Mouse (Mus musculus): Measurements from ENCODE around the gene Fam171a2. TPM values are rescaled to one million over a fixed set of nuclear protein-coding genes. Genes with fewer than 3 reads are reported as not detected.
A peak's percentile ranks its signal among the peaks of the same experiment; 100 is the strongest.

Gene Fam171a2
- polyA plus RNA-seq, 1 experiment from 2014 or later = 20.5 TPM

DNA sequence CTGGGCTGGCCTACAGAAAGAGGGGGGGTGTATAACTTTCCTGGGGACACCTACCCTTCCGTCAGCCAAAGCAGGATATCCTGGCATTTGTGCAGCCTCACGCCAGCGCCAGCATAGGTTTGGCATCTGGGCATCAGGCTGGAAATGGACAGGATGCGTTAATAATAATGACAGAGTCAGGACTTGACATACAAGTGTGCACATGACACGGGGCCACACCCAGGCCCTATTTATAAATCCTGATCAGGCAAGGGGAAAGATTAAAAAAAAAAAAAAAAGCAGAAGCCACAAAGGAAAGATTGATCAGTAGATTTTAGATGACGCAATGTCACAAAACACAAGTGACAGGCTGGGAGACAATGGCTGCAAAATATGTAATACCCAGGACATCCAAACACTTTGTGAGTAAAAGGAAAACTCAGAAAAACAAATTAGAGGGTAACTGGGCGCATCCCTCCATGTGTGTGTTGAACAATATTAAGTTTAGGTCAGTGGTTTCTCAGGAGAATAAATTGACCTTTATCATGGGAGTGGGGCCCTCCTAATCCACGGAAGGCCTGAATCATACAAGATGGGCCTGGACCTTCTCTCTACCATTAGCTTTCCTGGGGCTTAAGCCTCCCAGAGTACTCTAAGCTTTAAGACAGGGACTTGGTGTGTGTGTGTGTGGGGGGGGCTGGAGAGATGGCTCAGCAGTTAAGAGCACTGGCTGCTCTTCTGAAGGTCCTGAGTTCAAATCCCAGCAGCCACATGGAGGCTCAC, 21.7 kb downstream of the Fam171a2 start:
- no peak overlapping the region for H3K4me2 ChIP-seq (ENCODE audit: low read length)
- peaks cover 7% of the 10 kb centered on the region for H3K4me1 ChIP-seq (ENCODE audit: control insufficient read depth, insufficient read depth, low read length)
- H3K9me3 ChIP-seq (replicated peaks; ENCODE audit: control insufficient read depth, low read length, poor library complexity, severe bottlenecking) = no peaks in the 10 kb centered on the region
- ATAC-seq = no peak
- H3K9ac ChIP-seq (ENCODE audit: low read depth, low read length) = no peak overlapping the region
- 88% methylated on average over 8 of the region's 8 CpGs for WGBS
- no peaks in the 10 kb centered on the region for H3K36me3 ChIP-seq (ENCODE audit: control insufficient read depth, insufficient read depth, low read length)
- H3K27me3 ChIP-seq (ENCODE audit: control insufficient read depth, insufficient read depth, low read depth, low read length) = no peaks in the 10 kb centered on the region
- H3K27ac ChIP-seq (ENCODE audit: low read length) = no peak overlapping the region
- no peak overlapping the region for H3K4me3 ChIP-seq (ENCODE audit: low read depth, low read length)

- 78% methylated on average over 6 of the region's 6 CpGs for WGBS
- no peak for ATAC-seq
These were observed 22.8 kb downstream of the Fam171a2 start for GRCm38 (mm10) chr11:102424666-102425065.

GRCm38 (mm10) chr11:102421559-102421958, 25.9 kb downstream of the Fam171a2 start:
- H3K27me3 ChIP-seq (ENCODE audit: control insufficient read depth, insufficient read depth, low read depth, low read length) = no peaks in the 10 kb centered on the region
- 61% methylated on average over 8 of the region's 8 CpGs for WGBS
- H3K4me2 ChIP-seq (ENCODE audit: low read length) = no peak overlapping the region
- H3K4me1 ChIP-seq (ENCODE audit: control insufficient read depth, insufficient read depth, low read length) = no peaks in the 10 kb centered on the region
- no peak overlapping the region for H3K27ac ChIP-seq (ENCODE audit: low read length)
- H3K4me3 ChIP-seq (ENCODE audit: low read depth, low read length) = no peak overlapping the region
- no peak for ATAC-seq
- H3K36me3 ChIP-seq (ENCODE audit: control insufficient read depth, insufficient read depth, low read length) = no peaks in the 10 kb centered on the region
- no peak overlapping the region for H3K9ac ChIP-seq (ENCODE audit: low read depth, low read length)
- no peaks in the 10 kb centered on the region for H3K9me3 ChIP-seq (replicated peaks; ENCODE audit: control insufficient read depth, low read length, poor library complexity, severe bottlenecking)

More at GRCm38 (mm10) chr11:102424666-102425065, 22.8 kb downstream of the Fam171a2 start:
- Histone ChIP-seq H3K27me3 (ENCODE audit: control insufficient read depth, insufficient read depth, low read depth, low read length) (no peaks in the 10 kb centered on the region), H3K36me3 (ENCODE audit: control insufficient read depth, insufficient read depth, low read length) (no peaks in the 10 kb centered on the region), H3K4me1 (ENCODE audit: control insufficient read depth, insufficient read depth, low read length) (peaks cover 4% of the 10 kb centered on the region), H3K27ac (ENCODE audit: low read length) (no peak overlapping the region), H3K4me3 (ENCODE audit: low read depth, low read length) (no peak overlapping the region), H3K9me3 (replicated peaks; ENCODE audit: control insufficient read depth, low read length, poor library complexity, severe bottlenecking) (no peaks in the 10 kb centered on the region), H3K9ac (ENCODE audit: low read depth, low read length) (no peak overlapping the region), H3K4me2 (ENCODE audit: low read length) (no peak overlapping the region)

DNA sequence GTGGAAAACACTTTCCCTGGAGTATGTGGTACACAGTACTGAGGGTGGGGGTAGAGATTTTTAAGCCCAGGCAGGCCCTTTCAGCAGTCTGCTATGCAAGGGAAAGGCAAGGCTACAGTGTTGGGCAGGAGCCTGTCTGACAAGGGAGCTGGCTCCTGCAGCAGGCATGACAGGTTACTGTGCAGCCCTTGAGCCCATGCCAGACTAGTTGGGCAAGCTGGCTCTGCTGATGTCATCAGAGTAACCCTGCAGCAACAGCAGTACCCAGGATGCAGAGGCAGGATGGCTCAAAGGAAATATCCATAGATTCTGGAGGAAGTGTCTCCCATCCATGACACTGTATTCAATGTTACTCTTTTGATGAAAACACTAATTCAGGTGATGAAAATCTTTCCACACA, 28.6 kb downstream of the Fam171a2 start:
- H3K27me3 ChIP-seq (ENCODE audit: control insufficient read depth, insufficient read depth, low read depth, low read length) = no peaks in the 10 kb centered on the region
- H3K4me1 ChIP-seq (ENCODE audit: control insufficient read depth, insufficient read depth, low read length) = no peaks in the 10 kb centered on the region
- 0 out of 2 replicates have a peak overlapping the region, but pooled peaks have one; percentile 10 for H3K9ac ChIP-seq (ENCODE audit: low read depth, low read length)
- H3K4me2 ChIP-seq (ENCODE audit: low read length) = no peak overlapping the region
- no peak for ATAC-seq
- H3K9me3 ChIP-seq (replicated peaks; ENCODE audit: control insufficient read depth, low read length, poor library complexity, severe bottlenecking) = no peaks in the 10 kb centered on the region
- no peak overlapping the region for H3K27ac ChIP-seq (ENCODE audit: low read length)
- H3K36me3 ChIP-seq (ENCODE audit: control insufficient read depth, insufficient read depth, low read length) = no peaks in the 10 kb centered on the region
- H3K4me3 ChIP-seq (ENCODE audit: low read depth, low read length) = no peak overlapping the region

- H3K27ac ChIP-seq (ENCODE audit: low read length) = no peak overlapping the region
- H3K4me3 ChIP-seq (ENCODE audit: low read depth, low read length) = no peak overlapping the region
- H3K4me2 ChIP-seq (ENCODE audit: low read length) = no peak overlapping the region
- no peaks in the 10 kb centered on the region for H3K36me3 ChIP-seq (ENCODE audit: control insufficient read depth, insufficient read depth, low read length)
- H3K9ac ChIP-seq (ENCODE audit: low read depth, low read length) = no peak overlapping the region
- no peaks in the 10 kb centered on the region for H3K27me3 ChIP-seq (ENCODE audit: control insufficient read depth, insufficient read depth, low read depth, low read length)
- WGBS = 93% methylated on average over 1 of the region's 1 CpGs
- no peak for ATAC-seq
- H3K9me3 ChIP-seq (replicated peaks; ENCODE audit: control insufficient read depth, low read length, poor library complexity, severe bottlenecking) = no peaks in the 10 kb centered on the region
- no peaks in the 10 kb centered on the region for H3K4me1 ChIP-seq (ENCODE audit: control insufficient read depth, insufficient read depth, low read length)
These were observed 30.3 kb downstream of the Fam171a2 start for GRCm38 (mm10) chr11:102417160-102417559.

GRCm38 (mm10) chr11:102415034-102415802, 32.3 kb downstream of the Fam171a2 start:
- Histone ChIP-seq H3K4me2 (ENCODE audit: low read length) (no peak overlapping the region), H3K27ac (ENCODE audit: low read length) (no peak overlapping the region), H3K4me1 (ENCODE audit: control insufficient read depth, insufficient read depth, low read length) (no peaks in the 10 kb centered on the region; the same call in 1 of the 2 replicates), H3K27me3 (ENCODE audit: control insufficient read depth, insufficient read depth, low read depth, low read length) (no peaks in the 10 kb centered on the region), H3K4me3 (ENCODE audit: low read depth, low read length) (no peak overlapping the region), H3K9ac (ENCODE audit: low read depth, low read length) (no peak overlapping the region), H3K36me3 (ENCODE audit: control insufficient read depth, insufficient read depth, low read length) (no peaks in the 10 kb centered on the region), H3K9me3 (replicated peaks; ENCODE audit: control insufficient read depth, low read length, poor library complexity, severe bottlenecking) (no peaks in the 10 kb centered on the region)
- WGBS = 68% methylated on average over 10 of the region's 10 CpGs
- no peak for ATAC-seq

GRCm38 (mm10) chr11:102413059-102413458, 34.4 kb downstream of the Fam171a2 start:
- H3K4me3 ChIP-seq (ENCODE audit: low read depth, low read length) = no peak overlapping the region
- no peaks in the 10 kb centered on the region for H3K27me3 ChIP-seq (ENCODE audit: control insufficient read depth, insufficient read depth, low read depth, low read length)
- peaks cover 5% of the 10 kb centered on the region for H3K4me1 ChIP-seq (ENCODE audit: control insufficient read depth, insufficient read depth, low read length)
- no peak overlapping the region for H3K9ac ChIP-seq (ENCODE audit: low read depth, low read length)
- H3K4me2 ChIP-seq (ENCODE audit: low read length) = no peak overlapping the region
- no peaks in the 10 kb centered on the region for H3K9me3 ChIP-seq (replicated peaks; ENCODE audit: control insufficient read depth, low read length, poor library complexity, severe bottlenecking)
- no peak overlapping the region for H3K27ac ChIP-seq (ENCODE audit: low read length)
- ATAC-seq = no peak
- H3K36me3 ChIP-seq (ENCODE audit: control insufficient read depth, insufficient read depth, low read length) = no peaks in the 10 kb centered on the region
- 76% methylated on average over 8 of the region's 8 CpGs for WGBS

GRCm38 (mm10) chr11:102411704-102412103, 35.8 kb downstream of the Fam171a2 start:
- Histone ChIP-seq H3K36me3 (ENCODE audit: control insufficient read depth, insufficient read depth, low read length) (no peaks in the 10 kb centered on the region), H3K27me3 (ENCODE audit: control insufficient read depth, insufficient read depth, low read depth, low read length) (no peaks in the 10 kb centered on the region), H3K9me3 (replicated peaks; ENCODE audit: control insufficient read depth, low read length, poor library complexity, severe bottlenecking) (no peaks in the 10 kb centered on the region), H3K4me3 (ENCODE audit: low read depth, low read length) (no peak overlapping the region), H3K9ac (ENCODE audit: low read depth, low read length) (no peak overlapping the region), H3K27ac (ENCODE audit: low read length) (no peak overlapping the region), H3K4me2 (ENCODE audit: low read length) (no peak overlapping the region), H3K4me1 (ENCODE audit: control insufficient read depth, insufficient read depth, low read length) (peaks cover 12% of the 10 kb centered on the region)
- WGBS = 8% methylated on average over 11 of the region's 11 CpGs
- ATAC-seq = no peak

DNA sequence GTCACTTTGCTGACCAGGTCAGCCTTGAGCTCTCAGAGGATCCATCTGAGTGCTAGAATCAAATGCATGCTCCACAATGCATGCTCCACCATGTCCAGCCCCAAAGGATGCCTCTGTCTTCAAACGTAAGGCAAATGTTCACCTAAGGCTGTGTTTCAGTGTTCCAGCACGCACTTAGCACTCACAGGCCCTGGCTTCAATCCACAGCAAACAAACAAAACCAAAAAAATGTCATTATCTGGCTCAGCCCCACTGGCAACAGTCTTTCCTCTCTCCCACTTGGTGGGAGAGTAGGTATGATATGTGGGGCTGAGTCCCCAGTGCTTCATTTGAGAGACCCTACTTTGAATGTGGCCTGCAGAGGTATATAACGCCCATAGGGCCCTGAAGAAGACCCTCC, 36.4 kb downstream of the Fam171a2 start:
- H3K4me2 ChIP-seq (ENCODE audit: low read length) = no peak overlapping the region
- H3K27ac ChIP-seq (ENCODE audit: low read length) = no peak overlapping the region
- WGBS = 86% methylated on average over 3 of the region's 3 CpGs
- H3K27me3 ChIP-seq (ENCODE audit: control insufficient read depth, insufficient read depth, low read depth, low read length) = no peaks in the 10 kb centered on the region
- no peaks in the 10 kb centered on the region for H3K36me3 ChIP-seq (ENCODE audit: control insufficient read depth, insufficient read depth, low read length)
- peaks cover 18% of the 10 kb centered on the region for H3K4me1 ChIP-seq (ENCODE audit: control insufficient read depth, insufficient read depth, low read length)
- no peak for ATAC-seq
- no peak overlapping the region for H3K4me3 ChIP-seq (ENCODE audit: low read depth, low read length)
- no peak overlapping the region for H3K9ac ChIP-seq (ENCODE audit: low read depth, low read length)
- no peaks in the 10 kb centered on the region for H3K9me3 ChIP-seq (replicated peaks; ENCODE audit: control insufficient read depth, low read length, poor library complexity, severe bottlenecking)
